Mouse (Mus musculus) gastrocnemius, postnatal 10 days (tissue): ENCODE data around the gene Olfr834. TPM values are rescaled to one million over a fixed set of nuclear protein-coding genes. Genes with fewer than 3 reads are reported as not detected.

Experiments used
- DNase-seq: peaks from one replicate; pipeline ENCODE4 v3.0.0; 2021; ENCODE audit warnings: mixed read lengths
- long read RNA-seq, 2 experiments: library from polyadenylated mRNA; stranded (forward); transcript quantifications; one replicate each; pipeline ENCODE4 v2.0.0; 2021
- total RNA-seq, 2 experiments: library from RNA; stranded (reverse); gene quantifications; 2 replicates each; pipeline ENCODE4 v1.2.3; 2021

Olfr834 gene
- not detected for total RNA-seq
- long read RNA-seq, experiment 1 = 0 reads
- long read RNA-seq, experiment 2 = 0 reads

- no peak for DNase-seq
Measured at GRCm38 (mm10) chr9:18987690-18988089, at the start of gene Olfr834. Gene Olfr834, plus strand, starts transcription at chr9:18987990.

- DNase-seq = no peak
Measured at GRCm38 (mm10) chr9:18962021-18962420, 25.8 kb upstream of the Olfr834 start.

DNA sequence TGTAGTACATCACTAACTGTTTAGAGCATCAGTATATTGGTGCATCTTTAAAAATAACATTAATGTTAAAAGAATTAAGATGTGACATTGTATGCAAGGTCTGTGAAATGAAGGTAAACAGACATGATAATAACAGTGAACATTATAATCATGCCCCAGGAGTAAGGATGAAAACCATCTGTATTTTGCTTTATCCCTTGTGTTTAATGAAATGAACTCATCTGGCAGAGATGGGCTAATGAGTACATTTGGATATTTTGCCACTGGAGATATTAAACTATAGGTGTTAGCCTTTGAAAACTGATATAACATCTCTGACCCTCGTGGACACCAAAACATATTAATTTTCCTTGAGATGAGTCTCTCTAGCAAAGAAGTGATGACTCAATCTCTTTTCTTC is 44.6 kb downstream of the Olfr834 start, which contains the start of gene Olfr835:
Gene Olfr835 (plus strand): TSS at position 301 of the 400 bp plus-strand sequence.
- no peak for DNase-seq

Other genes with a start within 250 kb of the Olfr834 start
- gene Olfr24, start 224.0 kb upstream of the Olfr834 start, total RNA-seq = not detected
- not detected for gene Olfr828, start 168.5 kb upstream of the Olfr834 start, total RNA-seq
- gene Olfr829, start 133.1 kb upstream of the Olfr834 start, total RNA-seq = not detected
- not detected for gene Olfr830, start 113.3 kb upstream of the Olfr834 start, total RNA-seq
- not detected for gene Olfr832, start 50.9 kb upstream of the Olfr834 start, total RNA-seq
- not detected for gene Olfr835, start 44.7 kb downstream of the Olfr834 start, total RNA-seq
- gene Olfr836, start 132.4 kb downstream of the Olfr834 start, total RNA-seq = not detected
- gene Olfr837, start 148.3 kb downstream of the Olfr834 start, total RNA-seq = not detected
- gene Olfr839-ps1, start 189.3 kb downstream of the Olfr834 start, total RNA-seq = under 1 TPM in 1 of 2 experiments, not detected in 1; 0.05 TPM